Mouse (Mus musculus): ENCODE data around the gene Dbr1. TPM values are rescaled to one million over a fixed set of nuclear protein-coding genes. Genes with fewer than 3 reads are reported as not detected.

The Dbr1 gene
- total RNA-seq (2018; cell fraction: chromatin; rRNA removed): 10 to 100 TPM in 7 of 26 experiments, 1 to 10 TPM in 19; 2.4 to 18.6 (median 8.2) TPM
- total RNA-seq (2018; cell fraction: cytosol; rRNA removed): 10 to 100 TPM in 2 of 26 experiments, 1 to 10 TPM in 24; 5.4 to 13.1 (median 8.3) TPM
- total RNA-seq (2018; cell fraction: nucleus; rRNA removed): 10 to 100 TPM in 11 of 26 experiments, 1 to 10 TPM in 15; 2.1 to 20.9 (median 9.8) TPM
- 7.1 to 17.0 TPM (median 11.0 TPM) in 3 replicates for polyA plus RNA-seq (2018)

DNA sequence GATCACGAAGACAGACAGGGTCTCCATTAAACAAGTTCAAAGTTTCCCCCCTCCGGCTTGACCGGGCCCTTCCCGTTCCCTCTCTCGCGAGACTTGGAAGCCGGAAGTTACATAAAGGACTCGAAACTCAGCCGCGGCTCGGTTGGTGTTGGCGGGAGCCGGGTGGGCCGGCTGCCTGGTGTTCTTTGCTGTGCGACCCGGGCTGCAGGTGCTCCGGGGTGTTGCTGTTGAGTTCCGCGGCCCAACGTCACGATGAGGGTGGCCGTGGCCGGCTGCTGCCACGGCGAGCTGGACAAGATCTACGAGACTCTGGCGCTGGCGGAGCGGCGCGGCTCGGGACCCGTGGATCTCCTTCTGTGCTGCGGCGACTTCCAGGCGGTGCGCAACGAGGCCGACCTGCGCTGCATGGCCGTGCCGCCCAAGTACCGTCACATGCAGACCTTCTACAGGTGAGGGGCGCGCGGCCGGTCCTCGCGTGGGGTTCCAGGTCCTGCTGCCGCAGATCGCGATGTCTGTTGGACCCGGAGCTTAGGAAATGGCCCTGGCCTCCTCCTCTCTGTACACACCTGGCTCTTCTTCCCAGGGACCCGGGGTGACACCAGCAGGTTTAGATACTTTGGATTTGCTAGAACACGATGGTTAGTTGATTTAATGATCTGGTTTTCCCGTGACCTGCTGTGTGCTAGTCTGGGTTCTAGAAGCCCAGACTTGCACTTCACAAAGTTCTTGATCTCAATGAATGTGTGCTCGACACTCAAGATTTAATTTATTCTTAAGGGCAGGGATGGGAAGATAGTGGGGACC, at the start of gene Dbr1:
Dbr1 (plus strand) TSS at position 123 of the 804 bp plus-strand sequence.
- Histone ChIP-seq H3K79me2 (ENCODE audit: inconsistent target) (peaks cover 43% of the 10 kb centered on the region), H3K4me3 (ENCODE audit: inconsistent target) (peak within 1 kb of the TSS; percentile 82), H3K36me3 (ENCODE audit: inconsistent target) (peaks cover 19% of the 10 kb centered on the region; the same call in 1 of the 2 replicates), H3K27ac (no peak within 1 kb of the TSS)
- under 1% methylated on average over 57 of the region's 57 CpGs for WGBS (ENCODE audit: missing documents)

DNA sequence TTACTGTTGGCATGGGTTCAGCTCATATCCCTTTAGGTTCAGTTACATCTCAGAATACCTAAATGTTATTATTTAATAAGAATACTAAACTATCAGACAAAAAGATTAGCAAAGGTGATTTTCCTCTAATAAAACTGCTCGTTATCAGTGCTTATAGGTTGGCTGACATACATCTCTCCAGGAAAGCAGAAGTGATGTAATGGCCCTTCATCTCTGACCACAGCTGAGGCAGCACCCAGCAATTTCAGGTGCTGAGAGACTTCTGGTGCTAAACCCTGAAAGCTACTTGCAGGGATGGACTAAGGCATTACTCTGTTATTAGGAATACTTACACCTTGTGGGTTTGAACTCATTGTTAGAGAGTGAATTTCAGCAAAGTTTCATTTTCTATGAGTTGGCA, 43.7 kb upstream of the Dbr1 start:
- H3K4me3 ChIP-seq (ENCODE audit: inconsistent target): no peak overlapping the region
- H3K27ac ChIP-seq: no peak overlapping the region
- peaks cover 66% of the 10 kb centered on the region for H3K36me3 ChIP-seq (ENCODE audit: inconsistent target)
- H3K79me2 ChIP-seq (ENCODE audit: inconsistent target): no peaks in the 10 kb centered on the region
- 70% methylated on average over 1 of the region's 1 CpGs for WGBS (ENCODE audit: missing documents)

DNA sequence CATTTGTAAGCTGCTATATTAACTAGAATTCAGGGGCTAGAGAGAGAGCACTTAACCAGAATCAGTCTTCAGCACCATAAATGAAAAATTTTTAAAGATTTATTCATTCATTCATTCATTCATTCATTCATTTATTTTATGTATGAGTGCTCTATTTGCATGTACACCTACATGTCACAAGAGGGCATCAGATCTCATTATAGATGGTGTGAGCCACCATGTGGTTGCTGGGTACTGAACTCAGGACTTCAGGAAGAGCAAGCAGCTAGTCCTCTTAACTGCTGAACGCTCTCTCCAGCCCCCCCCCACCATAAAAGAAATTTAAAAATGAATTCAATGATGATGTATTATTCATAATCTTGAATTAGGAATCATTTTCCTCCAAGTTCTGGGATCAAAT, 29.3 kb upstream of the Dbr1 start:
- WGBS (ENCODE audit: missing documents): 100% methylated on average over 1 of the region's 1 CpGs
- Histone ChIP-seq H3K79me2 (ENCODE audit: inconsistent target) (peaks cover 36% of the 10 kb centered on the region; the same call in 1 of the 2 replicates), H3K27ac (no peak overlapping the region), H3K4me3 (ENCODE audit: inconsistent target) (no peak overlapping the region), H3K36me3 (ENCODE audit: inconsistent target) (no peaks in the 10 kb centered on the region)

DNA sequence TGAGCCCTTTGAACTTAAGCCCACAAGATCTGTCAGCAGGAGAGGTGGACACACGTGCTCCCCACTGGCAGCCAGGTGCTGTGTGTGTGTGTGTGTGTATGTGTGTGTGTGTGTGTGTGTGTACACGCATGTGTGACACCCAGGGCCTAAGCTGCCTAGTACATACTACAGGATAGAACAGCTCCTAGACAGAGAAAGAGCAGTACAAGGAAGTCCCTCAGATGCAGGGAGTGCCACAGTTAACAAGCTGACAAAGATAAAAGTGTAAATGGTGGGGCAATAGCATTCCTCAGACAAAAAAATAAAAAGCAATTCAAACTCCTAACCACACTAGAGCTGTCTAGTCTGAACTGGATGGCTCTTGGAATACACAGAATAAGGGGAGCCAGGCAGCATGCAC, 23.5 kb upstream of the Dbr1 start:
- no peak overlapping the region for H3K4me3 ChIP-seq (ENCODE audit: inconsistent target)
- H3K79me2 ChIP-seq (ENCODE audit: inconsistent target): peaks cover 87% of the 10 kb centered on the region
- WGBS (ENCODE audit: missing documents): 90% methylated on average over 2 of the region's 2 CpGs
- H3K36me3 ChIP-seq (ENCODE audit: inconsistent target): no peaks in the 10 kb centered on the region
- no peak overlapping the region for H3K27ac ChIP-seq

DNA sequence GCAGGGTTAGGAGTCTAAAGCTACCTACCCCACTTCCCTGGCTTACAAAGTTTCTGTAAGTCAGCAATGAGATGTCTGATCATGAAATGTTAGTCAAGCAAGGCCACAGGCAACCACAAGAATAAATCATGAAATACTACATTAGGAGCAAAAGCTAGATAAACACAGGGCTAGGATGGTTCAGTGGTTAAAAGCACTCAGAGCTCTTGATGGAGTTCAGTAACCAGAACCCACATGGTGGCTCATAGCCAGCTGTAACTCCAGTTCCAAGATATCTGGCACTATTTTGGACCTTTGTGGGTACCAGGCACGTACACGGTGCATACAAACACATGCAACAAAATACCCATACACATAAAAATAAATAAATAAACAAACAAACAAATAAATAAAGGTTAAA, 22.6 kb upstream of the Dbr1 start:
- H3K79me2 ChIP-seq (ENCODE audit: inconsistent target): peaks cover 92% of the 10 kb centered on the region
- no peaks in the 10 kb centered on the region for H3K36me3 ChIP-seq (ENCODE audit: inconsistent target)
- H3K27ac ChIP-seq: no peak overlapping the region
- WGBS (ENCODE audit: missing documents): 100% methylated on average over 2 of the region's 2 CpGs
- no peak overlapping the region for H3K4me3 ChIP-seq (ENCODE audit: inconsistent target)

DNA sequence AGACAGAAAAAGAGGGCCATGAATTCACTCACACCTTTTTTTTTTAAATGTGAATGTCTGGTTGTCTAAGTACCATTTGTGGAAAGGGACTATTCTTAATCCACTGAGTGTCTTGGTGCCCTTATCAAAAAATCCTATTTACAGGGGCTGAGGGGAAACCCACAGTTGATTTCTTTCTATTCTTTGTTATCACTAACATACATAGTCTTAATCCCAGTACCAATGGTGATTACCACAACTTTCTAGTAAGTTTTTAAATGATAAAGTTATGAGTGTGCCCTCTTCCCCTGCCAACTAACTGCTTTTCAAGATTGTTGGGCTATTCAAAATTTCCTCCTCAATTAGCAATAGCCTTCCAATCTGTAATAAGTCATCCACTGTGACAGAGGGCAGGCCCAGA, 21.5 kb upstream of the Dbr1 start:
- Histone ChIP-seq H3K4me3 (ENCODE audit: inconsistent target) (no peak overlapping the region), H3K36me3 (ENCODE audit: inconsistent target) (no peaks in the 10 kb centered on the region), H3K27ac (no peak overlapping the region), H3K79me2 (ENCODE audit: inconsistent target) (peaks cover 100% of the 10 kb centered on the region)

DNA sequence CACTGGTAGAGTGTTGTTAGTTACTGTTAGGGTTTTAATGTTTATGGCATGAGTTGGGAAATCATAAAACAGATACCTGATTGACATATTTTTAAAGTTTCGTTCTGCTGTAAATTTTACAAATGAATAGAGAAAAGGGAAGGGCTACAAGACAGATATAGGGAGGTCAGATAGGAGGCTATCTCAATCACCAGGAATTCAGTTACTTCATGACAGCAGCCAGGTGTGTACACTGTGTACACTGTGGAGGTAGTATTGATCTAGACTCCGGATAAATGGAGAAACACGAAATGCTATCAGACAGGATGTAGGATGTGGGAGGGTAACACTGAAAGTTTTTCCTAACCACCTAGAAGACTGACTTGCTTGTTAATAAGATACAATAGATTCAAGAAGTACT, 20.3 kb upstream of the Dbr1 start:
- 92% methylated on average over 3 of the region's 3 CpGs for WGBS (ENCODE audit: missing documents)
- H3K79me2 ChIP-seq (ENCODE audit: inconsistent target): peaks cover 100% of the 10 kb centered on the region
- H3K27ac ChIP-seq: no peak overlapping the region
- H3K36me3 ChIP-seq (ENCODE audit: inconsistent target): no peaks in the 10 kb centered on the region
- no peak overlapping the region for H3K4me3 ChIP-seq (ENCODE audit: inconsistent target)

DNA sequence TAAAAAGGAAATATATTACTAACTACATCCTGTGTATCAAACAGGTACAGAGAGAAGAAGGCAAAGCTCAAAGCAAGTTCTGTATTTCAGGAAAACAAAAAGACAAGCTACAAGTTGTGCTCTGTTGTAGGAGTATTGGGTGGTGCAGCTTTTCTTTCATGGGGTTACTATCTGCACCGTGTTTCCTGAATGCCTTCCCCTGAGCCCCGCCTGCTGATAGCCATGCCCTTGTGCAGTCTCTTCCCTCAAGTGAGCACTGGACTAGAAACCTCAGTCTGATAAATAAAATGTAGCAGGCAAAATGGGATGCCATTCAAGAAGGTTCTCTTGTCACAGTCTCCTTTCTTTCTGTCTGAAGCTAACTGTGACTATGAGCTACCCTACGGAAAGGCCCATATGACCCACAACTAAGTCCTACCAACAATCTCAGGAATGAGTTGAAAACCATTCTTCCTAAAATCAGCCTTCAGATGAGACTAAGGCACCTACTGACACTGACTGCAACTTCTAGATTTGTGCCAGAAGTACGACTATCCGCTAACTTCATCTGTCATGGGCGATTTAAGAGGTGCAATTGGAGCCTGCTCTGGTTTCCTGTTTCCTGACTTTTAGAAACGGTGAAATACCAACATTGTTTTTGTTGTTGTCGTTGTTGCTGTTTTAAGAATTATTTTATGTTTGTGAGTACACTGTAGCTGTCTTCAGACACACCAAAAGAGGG, 17.9 kb upstream of the Dbr1 start:
- H3K27ac ChIP-seq: no peak overlapping the region

DNA sequence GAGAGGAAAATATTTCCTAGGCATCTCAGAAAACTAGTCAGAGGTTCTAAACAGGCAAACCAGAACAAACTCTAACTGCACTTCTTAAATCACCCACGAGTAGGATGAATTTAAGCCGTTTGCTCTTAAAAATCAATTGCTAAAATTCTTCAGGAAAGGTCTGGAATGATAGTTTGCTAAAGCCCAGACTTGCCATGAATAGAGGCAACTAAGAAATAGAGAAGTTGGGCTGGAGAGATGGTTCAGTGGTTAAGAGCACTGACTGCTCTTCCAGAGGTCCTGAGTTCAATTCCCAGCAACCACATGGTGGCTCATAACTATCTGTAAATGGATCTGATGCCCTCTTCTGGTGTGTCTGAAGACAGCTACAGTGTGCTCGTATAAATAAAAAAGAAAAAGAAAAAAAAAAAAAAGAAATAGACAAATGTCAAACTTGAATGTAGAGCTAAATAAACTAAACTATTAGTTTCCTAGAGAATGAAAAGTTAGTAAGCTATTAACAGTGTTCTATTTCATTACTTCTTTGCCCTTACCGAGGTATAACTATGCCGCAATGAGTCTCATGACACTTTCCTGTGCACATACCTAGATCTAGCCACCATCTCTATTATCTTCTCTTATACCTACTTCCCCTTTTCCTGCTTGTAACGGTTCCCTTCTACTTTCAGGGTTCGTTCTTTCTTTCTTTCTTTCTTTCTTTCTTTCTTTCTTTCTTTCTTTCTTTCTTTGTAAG, 16.6 kb upstream of the Dbr1 start:
- H3K79me2 ChIP-seq (ENCODE audit: inconsistent target): peaks cover 100% of the 10 kb centered on the region
- 36% methylated on average over 7 of the region's 7 CpGs for WGBS (ENCODE audit: missing documents)
- H3K36me3 ChIP-seq (ENCODE audit: inconsistent target): no peaks in the 10 kb centered on the region
- no peak overlapping the region for H3K27ac ChIP-seq
- H3K4me3 ChIP-seq (ENCODE audit: inconsistent target): no peak overlapping the region

More for the DNA sequence above, 17.9 kb upstream of the Dbr1 start:
- no peak overlapping the region for H3K4me3 ChIP-seq (ENCODE audit: inconsistent target)
- 46% methylated on average over 8 of the region's 8 CpGs for WGBS (ENCODE audit: missing documents)
- H3K36me3 ChIP-seq (ENCODE audit: inconsistent target): no peaks in the 10 kb centered on the region
- H3K79me2 ChIP-seq (ENCODE audit: inconsistent target): peaks cover 100% of the 10 kb centered on the region

DNA sequence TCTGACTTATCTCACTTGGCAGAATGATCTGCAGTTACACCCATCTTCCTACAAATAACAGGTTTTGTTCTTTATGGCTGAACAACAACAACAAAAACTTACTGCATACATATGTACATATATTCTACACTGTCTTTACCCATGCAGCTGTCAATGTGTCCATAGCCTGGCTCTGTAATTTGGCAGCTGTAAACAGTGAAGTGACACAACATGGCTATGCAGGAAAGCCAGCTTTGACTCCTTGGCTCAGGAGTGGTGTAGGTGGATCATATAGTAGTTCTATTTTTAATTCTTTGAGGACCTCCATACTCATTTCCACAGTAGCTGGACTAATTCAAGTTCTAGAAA, 16.1 kb upstream of the Dbr1 start:
- H3K79me2 ChIP-seq (ENCODE audit: inconsistent target): peaks cover 100% of the 10 kb centered on the region
- H3K4me3 ChIP-seq (ENCODE audit: inconsistent target): no peak overlapping the region
- no peaks in the 10 kb centered on the region for H3K36me3 ChIP-seq (ENCODE audit: inconsistent target)
- no peak overlapping the region for H3K27ac ChIP-seq

DNA sequence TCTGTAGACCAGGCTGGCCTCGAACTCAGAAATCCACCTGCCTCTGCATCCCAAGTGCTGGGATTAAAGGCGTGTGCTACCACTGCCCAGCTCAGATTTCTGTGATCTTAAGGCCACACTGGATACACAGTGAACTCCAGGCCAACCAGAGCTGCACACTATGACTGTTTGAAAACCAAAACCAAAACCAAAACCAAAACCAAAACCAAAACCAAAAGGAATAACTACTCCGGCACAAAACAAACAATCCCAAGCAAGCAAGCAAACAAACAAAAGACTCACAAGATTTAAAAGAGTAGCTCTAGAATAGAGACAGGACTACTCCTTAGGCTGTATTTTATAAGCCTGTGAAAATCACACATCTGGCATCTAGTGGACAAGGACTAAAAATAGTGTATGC, 15.2 kb upstream of the Dbr1 start:
- no peak overlapping the region for H3K4me3 ChIP-seq (ENCODE audit: inconsistent target)
- peaks cover 100% of the 10 kb centered on the region for H3K79me2 ChIP-seq (ENCODE audit: inconsistent target)
- no peaks in the 10 kb centered on the region for H3K36me3 ChIP-seq (ENCODE audit: inconsistent target)
- WGBS (ENCODE audit: missing documents): 89% methylated on average over 3 of the region's 3 CpGs
- no peak overlapping the region for H3K27ac ChIP-seq

DNA sequence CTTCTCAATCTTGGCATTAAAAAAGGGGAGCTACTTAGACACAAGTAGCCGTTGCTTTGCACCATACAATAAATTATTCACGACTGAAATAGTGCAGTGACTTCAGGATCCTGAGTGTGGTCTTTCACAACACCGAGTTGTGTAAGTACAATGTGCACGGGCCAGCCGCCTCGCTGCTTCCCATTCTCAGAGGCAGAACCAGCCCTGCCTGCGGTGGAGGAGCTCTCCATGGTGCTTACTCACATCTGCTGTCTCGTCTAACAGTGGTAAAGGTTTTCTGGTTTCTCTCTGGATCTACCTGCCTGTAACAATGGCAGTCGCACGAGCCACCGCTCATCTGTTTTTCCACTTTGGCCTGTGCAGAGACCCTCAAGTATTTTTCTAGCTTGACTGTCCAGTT, 11.9 kb upstream of the Dbr1 start:
- peaks cover 94% of the 10 kb centered on the region for H3K79me2 ChIP-seq (ENCODE audit: inconsistent target)
- WGBS (ENCODE audit: missing documents): 10% methylated on average over 11 of the region's 11 CpGs
- no peaks in the 10 kb centered on the region for H3K36me3 ChIP-seq (ENCODE audit: inconsistent target)
- H3K27ac ChIP-seq: no peak overlapping the region
- H3K4me3 ChIP-seq (ENCODE audit: inconsistent target): no peak overlapping the region

DNA sequence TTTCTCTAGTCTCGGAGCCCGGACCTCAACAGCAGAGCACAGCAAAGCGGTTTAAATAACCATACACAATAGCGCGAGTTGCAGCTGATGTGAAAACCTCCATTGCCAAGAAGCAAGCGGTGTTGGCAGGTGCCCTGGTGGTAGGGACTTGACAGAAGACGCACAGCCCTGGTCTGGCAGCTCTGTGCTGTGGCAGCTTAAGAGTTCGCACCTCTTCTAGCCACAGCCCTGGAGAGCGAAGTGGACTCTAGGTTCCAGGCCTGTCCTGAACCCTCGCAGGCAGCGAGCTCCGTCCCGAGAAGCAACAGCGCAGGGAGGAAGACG, 7.6 kb upstream of the Dbr1 start:
- Histone ChIP-seq H3K79me2 (ENCODE audit: inconsistent target) (peaks cover 52% of the 10 kb centered on the region), H3K36me3 (ENCODE audit: inconsistent target) (no peaks in the 10 kb centered on the region), H3K4me3 (ENCODE audit: inconsistent target) (peak overlapping the region; percentile 78), H3K27ac (no peak overlapping the region)
- 1% methylated on average over 15 of the region's 15 CpGs for WGBS (ENCODE audit: missing documents)

DNA sequence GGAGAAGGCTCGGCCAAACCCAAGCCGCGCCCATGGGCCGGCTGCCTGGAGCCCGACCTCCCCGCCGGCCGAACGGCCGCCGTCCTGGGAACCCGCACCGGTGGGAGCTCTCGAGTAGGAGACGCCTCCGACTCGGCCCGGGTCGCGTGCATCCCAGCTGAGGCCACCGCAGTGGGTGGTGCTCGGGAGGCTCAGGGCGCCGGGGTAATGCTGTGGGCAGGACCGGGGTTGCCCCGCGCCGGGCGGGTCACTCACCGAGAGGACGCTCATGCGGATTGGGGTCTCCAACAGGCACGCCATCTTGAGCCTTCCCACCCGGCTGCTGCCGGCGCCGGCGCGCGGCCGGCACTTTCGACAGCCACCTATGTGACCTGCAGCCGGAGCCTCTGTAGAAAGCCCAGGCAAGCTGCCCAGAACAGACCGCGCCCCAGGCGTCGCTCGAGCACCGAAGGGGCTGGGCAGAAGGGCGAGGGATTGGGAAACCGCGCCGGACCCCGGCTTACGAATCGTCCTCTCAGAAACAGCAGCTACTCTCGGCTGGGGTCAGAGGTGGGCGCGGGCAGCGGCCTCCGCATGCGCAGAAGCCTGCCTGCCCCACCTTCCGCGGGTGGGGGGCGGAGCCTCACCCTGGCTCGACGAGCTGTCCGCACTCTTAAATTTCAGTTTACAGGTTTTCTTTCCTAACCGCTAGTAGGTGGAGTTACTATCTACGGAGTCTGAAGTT, 7.1 kb upstream of the Dbr1 start, which contains the start of gene Armc8:
Armc8 (minus strand) TSS at position 553 of the 724 bp plus-strand sequence.
- WGBS (ENCODE audit: missing documents): under 1% methylated on average over 69 of the region's 70 CpGs
- H3K36me3 ChIP-seq (ENCODE audit: inconsistent target): no peaks in the 10 kb centered on the region

More for the DNA sequence above, 7.1 kb upstream of the Dbr1 start, which contains the start of gene Armc8:
- Histone ChIP-seq H3K4me3 (ENCODE audit: inconsistent target) (peak within 1 kb of the TSS; percentile 78), H3K79me2 (ENCODE audit: inconsistent target) (peaks cover 46% of the 10 kb centered on the region), H3K27ac (peak within 1 kb of the TSS; percentile 58)
